Mouse (Mus musculus) layer of hippocampus, adult 9-10 months (tissue): ENCODE measurements around the gene Ddost.
A peak's percentile ranks its signal among the peaks of the same experiment; 100 is the strongest.
"Not testable (repeated sequence)": the region's sequence is repeated elsewhere in the genome, so short reads cannot be mapped to it uniquely, and the experiment has no call there.

Experiments used
- DNase-seq: peaks from one replicate; pipeline ENCODE4 v3.0.0; 2022; ENCODE audit warnings: low spot score

Gene Ddost

GRCm38 (mm10) chr4:138311595-138311994, 7.1 kb downstream of the Ddost start:
- no peak for DNase-seq

GRCm38 (mm10) chr4:138312105-138312504, 7.6 kb downstream of the Ddost start:
- DNase-seq: no peak

- no peak for DNase-seq
Observed at GRCm38 (mm10) chr4:138313021-138313420, 8.5 kb downstream of the Ddost start.

- DNase-seq: no peak
Observed at GRCm38 (mm10) chr4:138313795-138314194, 9.3 kb downstream of the Ddost start.

GRCm38 (mm10) chr4:138315781-138316180, 11.3 kb downstream of the Ddost start:
- no peak for DNase-seq

GRCm38 (mm10) chr4:138316369-138316768, 11.8 kb downstream of the Ddost start:
- no peak for DNase-seq

GRCm38 (mm10) chr4:138318509-138319266, 14.2 kb downstream of the Ddost start:
- no peak for DNase-seq

- peak; percentile 65 for DNase-seq
Observed at GRCm38 (mm10) chr4:138319508-138319907, 15.0 kb downstream of the Ddost start.

- DNase-seq: no peak
Observed at GRCm38 (mm10) chr4:138320711-138321110, 16.2 kb downstream of the Ddost start.

- no peak for DNase-seq
Observed at GRCm38 (mm10) chr4:138321488-138321887, 17.0 kb downstream of the Ddost start.

- no peak for DNase-seq
Observed at GRCm38 (mm10) chr4:138322692-138323091, 18.2 kb downstream of the Ddost start.

- DNase-seq: no peak
Observed at GRCm38 (mm10) chr4:138323753-138324152, 19.2 kb downstream of the Ddost start.

GRCm38 (mm10) chr4:138324451-138324850, 19.9 kb downstream of the Ddost start:
- DNase-seq: no peak

- DNase-seq: peak; percentile 83
Observed at GRCm38 (mm10) chr4:138325466-138326076, 21.0 kb downstream of the Ddost start.

GRCm38 (mm10) chr4:138326077-138326695, 21.7 kb downstream of the Ddost start, which contains the start of gene Pink1:
TSS of gene Pink1 (minus strand) at chr4:138326307.
- DNase-seq: peak; percentile 92

- DNase-seq: not testable (repeated sequence)
Observed at GRCm38 (mm10) chr4:138327155-138327554, 22.6 kb downstream of the Ddost start.

- DNase-seq: no peak
Observed at GRCm38 (mm10) chr4:138327891-138328470, 23.5 kb downstream of the Ddost start.

GRCm38 (mm10) chr4:138330264-138330671, 25.7 kb downstream of the Ddost start:
- DNase-seq: no peak

- DNase-seq: no peak
Observed at GRCm38 (mm10) chr4:138331647-138332046, 27.1 kb downstream of the Ddost start.

GRCm38 (mm10) chr4:138333135-138333534, 28.6 kb downstream of the Ddost start:
- DNase-seq: no peak

- no peak for DNase-seq
Observed at GRCm38 (mm10) chr4:138335036-138335435, 30.5 kb downstream of the Ddost start.

- no peak for DNase-seq
Observed at GRCm38 (mm10) chr4:138335648-138336047, 31.1 kb downstream of the Ddost start.

GRCm38 (mm10) chr4:138336876-138337275, 32.3 kb downstream of the Ddost start:
- no peak for DNase-seq
